Mouse (Mus musculus) limb, embryonic 14.5 days (tissue): ENCODE data around the gene Hist1h4i. TPM values are rescaled to one million over a fixed set of nuclear protein-coding genes. Genes with fewer than 3 reads are reported as not detected.

Source experiments
- ATAC-seq: fragments of 200-750 bp; cut with Nextera tagmentation; 2 replicates; pipeline ENCODE4 v1.8.0; 2017; ENCODE audit warnings: low read depth, moderate number of reproducible peaks, moderate TSS enrichment; ENCODE audit not compliant: low FRiP score
- DNase-seq: peaks from one replicate; pipeline ENCODE4 v3.0.0-alpha.2; 2015; ENCODE audit warnings: low spot score
- H3K27ac ChIP-seq: fragments of 300-500 bp; sonication (generic); replicated peaks from 2 replicates; pipeline ENCODE4 v1.5.1; 2014; ENCODE audit warnings: low read depth, mild to moderate bottlenecking, low read length, moderate library complexity, mixed read lengths
- H3K27me3 ChIP-seq: fragments of 300-500 bp; sonication (generic); 2 replicates; pipeline ENCODE4 v1.6.1; 2014; ENCODE audit warnings: low read length, mixed read lengths; ENCODE audit not compliant: control insufficient read depth, insufficient read depth
- H3K36me3 ChIP-seq: fragments of 300-500 bp; sonication (generic); 2 replicates; pipeline ENCODE4 v1.6.1; 2014; ENCODE audit warnings: mild to moderate bottlenecking, low read length, moderate library complexity, mixed read lengths; ENCODE audit not compliant: control insufficient read depth, insufficient read depth
- H3K4me1 ChIP-seq: fragments of 300-500 bp; sonication (generic); 2 replicates; pipeline ENCODE4 v1.6.1; 2014; ENCODE audit warnings: antibody characterized with exemption, low read length, mixed read lengths; ENCODE audit not compliant: control insufficient read depth, insufficient read depth
- H3K4me2 ChIP-seq: fragments of 300-500 bp; sonication (generic); replicated peaks from 2 replicates; pipeline ENCODE4 v1.6.1; 2014; ENCODE audit warnings: low read depth, mild to moderate bottlenecking, low read length, moderate library complexity; ENCODE audit not compliant: severe bottlenecking
- H3K4me3 ChIP-seq: fragments of 300-500 bp; sonication (generic); replicated peaks from 2 replicates; pipeline ENCODE4 v1.5.1; 2014; ENCODE audit warnings: low read length
- H3K9ac ChIP-seq: fragments of 300-500 bp; sonication (generic); 2 replicates; pipeline ENCODE4 v1.6.1; 2014; ENCODE audit warnings: mild to moderate bottlenecking, low read depth, low read length, moderate library complexity; ENCODE audit not compliant: severe bottlenecking
- H3K9me3 ChIP-seq: fragments of 300-500 bp; sonication (generic); 2 replicates; pipeline ENCODE4 v1.6.1; 2016; ENCODE audit warnings: low read length; ENCODE audit not compliant: control insufficient read depth
- POLR2A ChIP-seq: fragments of 200-500 bp; IDR thresholded peaks from 2 replicates; pipeline ENCODE4 v1.8.0; 2012; ENCODE audit warnings: inconsistent platforms, mild to moderate bottlenecking, moderate library complexity, borderline replicate concordance; ENCODE audit not compliant: insufficient read depth, insufficient read length; ENCODE audit errors: extremely low read depth
- WGBS: fragments of 180-500 bp; shearing (Covaris S2); extraction: QIAGEN DNeasy Blood & Tissue Kit; methylation state at CpG from one replicate; pipeline ENCODE4 v1.1.7; 2014; 5-methylcytosine and 5-hydroxymethylcytosine counted together
- polyA plus RNA-seq, 2 experiments: library from polyadenylated mRNA; depleted of rRNA in 1 of 2; stranded (reverse) in 1 of 2; unstranded in 1 of 2; fragments of >200 nt; fragmentation: Nextera tagmentation in 1 of 2; extraction: Ambion mirVana in 1 of 2; gene quantifications; 2 replicates each; pipeline versions ENCODE4 v1.2.1 to v1.2.3; 2012 to 2014

Gene Hist1h4i
- polyA plus RNA-seq, 2 experiments, result 14.7 to 31.0 TPM

- no peaks in the 10 kb centered on the region for H3K36me3 ChIP-seq
- peak overlapping the region; percentile 52 for H3K4me2 ChIP-seq
- DNase-seq (peak; percentile 96), ATAC-seq (peak; percentile 73)
- peak overlapping the region; percentile 50 for H3K9ac ChIP-seq
- H3K4me3 ChIP-seq, result peak overlapping the region; percentile 47
- H3K27me3 ChIP-seq, result no peaks in the 10 kb centered on the region
- TF ChIP-seq POLR2A, result no peak
- H3K9me3 ChIP-seq, result no peaks in the 10 kb centered on the region
- no peak overlapping the region for H3K27ac ChIP-seq
- no peaks in the 10 kb centered on the region for H3K4me1 ChIP-seq
- 1% methylated on average over 35 of the region's 35 CpGs for WGBS
Measured at GRCm38 (mm10) chr13:22026058-22027031, 14.8 kb downstream of the Hist1h4i start.

- H3K4me3 ChIP-seq, result peak overlapping the region; percentile 42
- peak overlapping the region; percentile 5; the same call in 1 of the 2 replicates for H3K9ac ChIP-seq
- H3K27me3 ChIP-seq, result peaks cover 16% of the 10 kb centered on the region
- peak overlapping the region; percentile 62 for H3K4me2 ChIP-seq
- H3K27ac ChIP-seq, result no peak overlapping the region
- no peaks in the 10 kb centered on the region for H3K4me1 ChIP-seq
- WGBS, result 1% methylated on average over 9 of the region's 9 CpGs
- peak; percentile 86 for DNase-seq
- peak; percentile 76 for ATAC-seq
- TF ChIP-seq POLR2A, result no peak
- no peaks in the 10 kb centered on the region for H3K36me3 ChIP-seq
- no peaks in the 10 kb centered on the region for H3K9me3 ChIP-seq
Measured at GRCm38 (mm10) chr13:22022241-22022640, 18.9 kb downstream of the Hist1h4i start.

- 3% methylated on average over 11 of the region's 11 CpGs for WGBS
- Histone ChIP-seq H3K9ac (peak overlapping the region; percentile 5), H3K36me3 (no peaks in the 10 kb centered on the region), H3K4me2 (peak overlapping the region; percentile 62), H3K27ac (no peak overlapping the region), H3K27me3 (peaks cover 17% of the 10 kb centered on the region), H3K9me3 (no peaks in the 10 kb centered on the region), H3K4me1 (no peaks in the 10 kb centered on the region), H3K4me3 (peak overlapping the region; percentile 42)
- ATAC-seq (no peak), DNase-seq (no peak)
- TF ChIP-seq POLR2A, result no peak
Measured at GRCm38 (mm10) chr13:22021581-22021980, 19.6 kb downstream of the Hist1h4i start.

- Histone ChIP-seq H3K4me3 (peak overlapping the region; percentile 42), H3K27ac (no peak overlapping the region), H3K4me2 (peak overlapping the region; percentile 62), H3K27me3 (peaks cover 22% of the 10 kb centered on the region), H3K36me3 (no peaks in the 10 kb centered on the region), H3K9me3 (no peaks in the 10 kb centered on the region), H3K9ac (no peak overlapping the region; the same call in 1 of the 2 replicates), H3K4me1 (no peaks in the 10 kb centered on the region)
- DNase-seq (peak; percentile 74), ATAC-seq (peak; percentile 70)
- TF ChIP-seq POLR2A, result no peak
- WGBS, result under 1% methylated on average over 8 of the region's 8 CpGs
Measured at GRCm38 (mm10) chr13:22020901-22021339, 20.2 kb downstream of the Hist1h4i start.

- no peaks in the 10 kb centered on the region for H3K36me3 ChIP-seq
- no peaks in the 10 kb centered on the region for H3K9me3 ChIP-seq
- no peak overlapping the region for H3K27ac ChIP-seq
- H3K27me3 ChIP-seq, result peaks cover 27% of the 10 kb centered on the region
- peak overlapping the region; percentile 62 for H3K4me2 ChIP-seq
- H3K9ac ChIP-seq, result 0 out of 2 replicates have a peak overlapping the region, but pooled peaks have one; percentile 17
- ATAC-seq, result 0 out of 2 replicates have a peak, but pooled peaks have one; percentile 25
- no peak for TF ChIP-seq POLR2A
- under 1% methylated on average over 44 of the region's 44 CpGs for WGBS
- H3K4me3 ChIP-seq, result peak overlapping the region; percentile 42
- no peaks in the 10 kb centered on the region for H3K4me1 ChIP-seq
- no peak for DNase-seq
Measured at GRCm38 (mm10) chr13:22019934-22020835, 21.0 kb downstream of the Hist1h4i start.
